Mouse (Mus musculus) liver, embryonic 14.5 days (tissue): ENCODE measurements around the gene Lrrc4.

ENCODE experiments used
- CTCF ChIP-seq: IDR thresholded peaks from 2 replicates; pipeline ENCODE4 v1.5.1; 2016; ENCODE audit warnings: antibody characterized with exemption, low read depth, control low read depth
- EP300 ChIP-seq: IDR thresholded peaks from 2 replicates; pipeline ENCODE4 v1.6.1; 2016; ENCODE audit warnings: antibody characterized with exemption, low read depth

DNA sequence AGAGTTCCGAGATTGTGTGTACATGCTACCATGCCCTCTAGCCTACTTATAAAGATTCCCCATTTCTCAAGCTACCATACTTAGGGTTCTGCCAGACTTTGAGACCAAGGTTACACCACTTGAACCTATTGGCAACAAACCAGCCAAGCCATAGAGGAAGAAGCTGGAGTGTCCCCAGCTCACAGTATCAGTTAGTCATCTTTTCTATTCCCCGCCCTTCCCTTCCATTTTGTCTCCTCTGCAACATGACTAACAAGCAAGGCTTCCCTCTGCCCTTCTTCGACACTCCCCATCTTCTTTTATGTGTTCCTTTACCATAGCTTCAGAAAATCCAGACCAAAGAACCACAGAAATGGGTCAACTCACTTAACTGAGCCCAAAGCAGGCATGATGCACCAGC lies 34.7 kb upstream of the Lrrc4 start:
- no peak for TF ChIP-seq EP300
- TF ChIP-seq CTCF: no peak
